Comparison of ENCODE assay signal across 27 mouse cellular contexts in genomic region chr10:4738311-4738710, GRCm38 (mm10).
"Had no signal": no experiment of that assay in that cellular context is flagged by ENCODE, and none has a peak within 500 bp of the region (broad histone marks: within the 10 kb centered on the region; RNA-seq: fewer than 3 reads in every experiment).

No protein-coding gene starts in this region.

- DNase-seq: cerebellum, adult 9-10 months; cerebellum, adult 9-11 months; cerebellum, postnatal 10 days; cerebellum, postnatal 14 days; cerebellum, postnatal 25 days; cerebellum, postnatal 36 days; embryo, embryonic 11 days; forebrain, postnatal 0 days; gastrocnemius, adult 2 months; gastrocnemius, postnatal 10 days; gastrocnemius, postnatal 14 days; gastrocnemius, postnatal 25 days; gastrocnemius, postnatal 36 days; heart, adult 18-20 months had no signal

- H3K4me2 ChIP-seq: embryonic facial prominence, embryonic 12.5 days; embryonic facial prominence, embryonic 13.5 days; embryonic facial prominence, embryonic 15.5 days; forebrain, embryonic 12.5 days; forebrain, embryonic 13.5 days; forebrain, embryonic 15.5 days; heart, embryonic 11.5 days had no signal

- H3K9me3 ChIP-seq: embryonic facial prominence, embryonic 10.5 days; embryonic facial prominence, embryonic 12.5 days; embryonic facial prominence, embryonic 13.5 days; embryonic facial prominence, embryonic 15.5 days; forebrain, embryonic 10.5 days; forebrain, embryonic 12.5 days; forebrain, embryonic 13.5 days; forebrain, embryonic 15.5 days; heart, embryonic 10.5 days had no signal

- H3K27ac ChIP-seq: embryonic facial prominence, embryonic 10.5 days; embryonic facial prominence, embryonic 12.5 days; embryonic facial prominence, embryonic 13.5 days; embryonic facial prominence, embryonic 15.5 days; forebrain, embryonic 10.5 days; forebrain, embryonic 12.5 days; forebrain, embryonic 13.5 days; forebrain, embryonic 15.5 days; gastrocnemius, adult 2 months; heart, embryonic 10.5 days had no signal

- H3K4me1 ChIP-seq: embryonic facial prominence, embryonic 10.5 days; embryonic facial prominence, embryonic 12.5 days; embryonic facial prominence, embryonic 13.5 days; embryonic facial prominence, embryonic 15.5 days; forebrain, embryonic 10.5 days; forebrain, embryonic 12.5 days; forebrain, embryonic 13.5 days; forebrain, embryonic 15.5 days; heart, embryonic 10.5 days had no signal

- ATAC-seq: forebrain, embryonic 13.5 days; forebrain, embryonic 14.5 days; forebrain, embryonic 15.5 days; forebrain, embryonic 16.5 days; forebrain, postnatal 0 days had no signal

- H3K4me3 ChIP-seq: embryonic facial prominence, embryonic 10.5 days; embryonic facial prominence, embryonic 12.5 days; embryonic facial prominence, embryonic 13.5 days; embryonic facial prominence, embryonic 15.5 days; erythroblast, embryonic 14.5 days; forebrain, embryonic 10.5 days; forebrain, embryonic 12.5 days; forebrain, embryonic 13.5 days; forebrain, embryonic 15.5 days; gastrocnemius, adult 2 months; heart, embryonic 10.5 days had no signal

- H3K36me3 ChIP-seq: embryonic facial prominence, embryonic 10.5 days; embryonic facial prominence, embryonic 12.5 days; embryonic facial prominence, embryonic 13.5 days; embryonic facial prominence, embryonic 15.5 days; forebrain, embryonic 10.5 days; forebrain, embryonic 12.5 days; forebrain, embryonic 15.5 days; heart, embryonic 10.5 days had no signal

- H3K9ac ChIP-seq: embryonic facial prominence, embryonic 12.5 days; embryonic facial prominence, embryonic 13.5 days; embryonic facial prominence, embryonic 15.5 days; forebrain, embryonic 12.5 days; forebrain, embryonic 13.5 days; forebrain, embryonic 15.5 days; forebrain, postnatal 0 days had no signal

- H3K27me3 ChIP-seq: embryonic facial prominence, embryonic 12.5 days; embryonic facial prominence, embryonic 13.5 days; embryonic facial prominence, embryonic 15.5 days; forebrain, embryonic 12.5 days; forebrain, embryonic 13.5 days; forebrain, embryonic 15.5 days had no signal
